Mouse (Mus musculus): ENCODE data around the gene Spsb1.

Spsb1 gene

GRCm38 (mm10) chr4:149954893-149955439 is at the start of gene Spsb1:
TSS of gene Spsb1 (minus strand) at chr4:149955043.
- DNase-seq (ENCODE audit: low spot score in 2 of 2), result peak; percentile 92 to 94

DNA sequence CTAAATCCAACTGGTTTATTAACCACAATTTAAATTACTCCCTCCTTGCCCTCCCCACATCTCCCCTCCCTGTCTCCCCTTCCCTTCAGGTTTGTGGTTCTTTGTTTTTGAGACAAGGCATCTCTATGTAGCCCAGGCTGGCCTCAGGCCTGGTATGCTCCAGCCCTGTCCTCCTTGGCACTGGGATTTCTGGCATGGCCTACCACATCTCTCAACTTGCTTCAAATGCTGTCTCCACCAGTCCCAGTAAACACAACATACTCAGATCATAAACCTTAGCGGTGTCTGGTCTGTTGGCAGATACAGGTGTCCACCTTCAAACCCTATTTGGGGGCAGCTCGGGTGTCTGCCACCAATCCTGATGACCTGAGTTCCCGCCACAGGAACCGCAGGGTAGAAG is 48.8 kb upstream of the Spsb1 start:
- no peak for DNase-seq (ENCODE audit: low spot score in 2 of 2)

- no peak for DNase-seq (ENCODE audit: low spot score in 2 of 2)
Measured at GRCm38 (mm10) chr4:150003021-150003580, 48.3 kb upstream of the Spsb1 start.

DNA sequence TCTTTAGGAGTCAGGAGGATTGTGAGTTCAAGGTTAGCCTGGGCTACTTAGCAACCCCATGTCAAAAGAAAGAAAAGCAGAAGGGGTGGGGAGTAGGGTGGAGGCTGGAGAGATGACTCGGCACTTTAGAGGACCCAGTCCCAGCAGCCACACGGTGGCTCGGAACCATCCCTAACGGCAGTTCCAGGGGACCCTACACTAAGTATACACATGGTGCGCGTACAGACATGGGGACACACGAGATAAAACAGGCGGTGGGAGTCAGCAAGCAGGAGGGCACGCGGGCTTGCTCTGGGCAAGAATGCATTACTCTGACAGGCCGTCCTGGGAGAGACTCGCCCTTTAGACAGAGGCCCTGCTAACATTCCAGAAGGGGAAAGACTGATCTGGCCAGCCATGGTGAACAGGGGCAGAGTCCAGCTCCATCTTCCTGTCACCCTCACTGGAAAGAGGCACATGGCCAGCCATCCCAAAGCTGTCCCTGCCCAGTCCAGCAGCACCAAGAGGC is 47.2 kb upstream of the Spsb1 start:
- DNase-seq (ENCODE audit: low spot score in 2 of 2), result no peak

GRCm38 (mm10) chr4:150001221-150001860 is 46.5 kb upstream of the Spsb1 start:
- no peak for DNase-seq (ENCODE audit: low spot score in 2 of 2)

- DNase-seq (ENCODE audit: low spot score in 2 of 2), result no peak
Measured at GRCm38 (mm10) chr4:149999931-150000555, 45.2 kb upstream of the Spsb1 start.

- no peak for DNase-seq (ENCODE audit: low spot score in 2 of 2)
Measured at GRCm38 (mm10) chr4:149999510-149999900, 44.7 kb upstream of the Spsb1 start.

GRCm38 (mm10) chr4:149998786-149999509 is 44.1 kb upstream of the Spsb1 start:
- no peak for DNase-seq (ENCODE audit: low spot score in 2 of 2)

GRCm38 (mm10) chr4:149997999-149998398 is 43.2 kb upstream of the Spsb1 start:
- DNase-seq (ENCODE audit: low spot score in 2 of 2), result no peak

GRCm38 (mm10) chr4:149996440-149996839 is 41.6 kb upstream of the Spsb1 start:
- no peak for DNase-seq (ENCODE audit: low spot score in 2 of 2)

DNA sequence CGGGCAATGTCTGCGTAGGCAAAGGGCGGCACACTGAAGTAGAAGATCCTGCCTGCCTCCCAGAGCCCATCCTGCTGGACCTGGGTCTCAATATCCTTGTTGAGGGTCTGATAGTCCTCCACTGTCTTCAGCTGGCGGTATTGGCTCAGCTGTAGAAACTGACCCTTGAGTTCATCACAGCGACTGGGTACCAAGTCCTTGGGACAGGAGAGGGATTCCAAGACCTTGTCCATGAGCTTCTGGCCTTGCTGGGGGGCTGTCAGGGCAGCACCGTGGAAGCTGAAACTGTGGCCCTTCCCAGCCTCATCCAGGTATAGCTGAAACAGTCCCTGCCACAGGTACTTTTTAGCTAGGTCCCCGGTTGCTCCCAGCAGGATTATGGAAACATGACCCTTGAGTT is 41.1 kb upstream of the Spsb1 start:
- no peak for DNase-seq (ENCODE audit: low spot score in 2 of 2)

- DNase-seq (ENCODE audit: low spot score in 2 of 2), result no peak
Measured at GRCm38 (mm10) chr4:149994218-149994617, 39.4 kb upstream of the Spsb1 start.

DNA sequence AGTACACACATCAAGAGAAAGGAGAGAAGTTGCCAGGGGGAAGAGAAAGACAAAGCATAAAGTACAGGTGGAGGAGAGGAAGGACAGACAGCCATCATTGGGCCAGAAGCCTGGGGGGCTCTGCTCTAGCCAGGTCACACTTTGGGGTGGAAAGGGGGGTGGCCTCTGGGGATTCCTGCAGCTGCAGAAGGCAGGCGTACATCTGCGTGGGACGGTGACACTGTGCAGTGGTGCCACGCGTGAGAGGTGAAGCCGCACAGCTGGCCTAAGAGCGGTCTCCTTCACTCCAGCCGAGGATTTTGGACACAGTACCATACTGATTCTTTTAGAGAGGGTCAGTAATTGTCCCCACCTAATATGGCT is 37.8 kb upstream of the Spsb1 start:
- no peak for DNase-seq (ENCODE audit: low spot score in 2 of 2)

GRCm38 (mm10) chr4:149991755-149992669 is 37.2 kb upstream of the Spsb1 start:
- DNase-seq (ENCODE audit: low spot score in 2 of 2), result no peak

DNA sequence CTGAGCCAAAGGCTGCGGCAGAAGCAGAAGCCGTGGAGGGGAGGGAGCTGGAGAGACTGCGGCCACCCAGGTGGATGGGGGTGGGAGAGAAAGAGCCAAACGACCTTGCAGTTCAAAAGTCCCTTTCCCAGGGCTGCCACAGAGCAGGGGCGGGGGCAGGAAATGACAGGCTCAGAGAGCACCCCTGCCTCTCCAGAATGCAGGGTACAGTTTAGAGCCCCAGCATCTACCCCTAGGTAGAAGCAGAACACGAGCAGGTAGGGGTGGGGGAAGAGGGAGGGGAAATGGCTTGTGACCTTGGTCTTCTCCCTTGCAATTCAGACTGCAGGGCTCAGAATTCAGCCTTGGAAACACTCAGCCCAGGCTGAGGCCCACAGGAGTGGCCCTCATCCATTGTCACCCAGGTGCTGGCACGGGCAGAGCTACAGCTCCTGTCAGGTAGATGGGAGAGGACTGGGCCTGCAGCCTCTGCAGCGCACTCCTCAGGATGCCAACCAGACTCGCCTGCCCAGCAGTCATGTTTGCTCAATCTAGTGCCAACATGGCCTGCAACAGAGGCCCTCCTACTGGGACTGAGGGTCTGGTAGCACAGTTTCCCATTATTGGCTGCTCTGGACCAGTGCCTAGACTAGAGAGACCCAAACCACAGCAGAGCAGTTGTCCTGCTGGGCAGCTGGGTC is 36.3 kb upstream of the Spsb1 start:
- no peak for DNase-seq (ENCODE audit: low spot score in 2 of 2)

DNA sequence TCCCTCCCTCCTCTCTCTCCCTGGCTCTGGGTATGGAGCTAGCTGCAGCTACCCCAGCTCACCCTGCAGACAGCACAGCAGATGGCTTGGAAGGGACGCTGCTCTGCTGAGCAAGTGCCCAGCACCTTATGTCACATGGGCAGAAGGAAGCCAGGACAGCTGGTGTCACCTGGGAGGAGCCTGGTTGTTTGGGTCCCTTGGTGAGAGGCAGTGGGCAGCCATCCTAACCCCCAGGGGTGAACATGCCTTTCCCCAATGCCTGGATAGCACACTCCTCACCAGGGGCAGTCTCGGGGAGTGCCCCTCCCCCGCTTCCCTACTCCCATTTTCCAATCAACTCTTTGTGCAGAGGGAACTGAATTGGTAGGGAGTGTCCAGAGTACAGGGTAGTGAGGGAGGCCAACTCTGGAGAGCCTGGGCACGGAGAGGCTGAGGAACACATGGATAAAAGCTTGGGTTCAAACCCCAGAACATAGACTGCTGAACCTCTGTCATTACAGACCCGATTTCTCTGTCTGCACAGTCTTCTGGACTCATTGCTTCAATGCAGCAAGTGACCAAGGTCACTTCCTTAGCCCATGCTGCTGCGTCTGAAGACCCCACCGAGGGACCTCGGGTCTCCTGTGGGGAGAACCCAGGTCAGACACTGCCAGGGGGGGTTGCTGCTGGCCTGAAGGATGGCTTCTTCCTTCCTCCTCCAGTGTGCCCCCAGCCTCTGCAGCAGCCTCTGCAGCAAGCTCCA is 35.5 kb upstream of the Spsb1 start:
- no peak for DNase-seq (ENCODE audit: low spot score in 2 of 2)

- DNase-seq (ENCODE audit: low spot score in 2 of 2), result peak; percentile 61 to 82
Measured at GRCm38 (mm10) chr4:149988931-149989556, 34.2 kb upstream of the Spsb1 start.

DNA sequence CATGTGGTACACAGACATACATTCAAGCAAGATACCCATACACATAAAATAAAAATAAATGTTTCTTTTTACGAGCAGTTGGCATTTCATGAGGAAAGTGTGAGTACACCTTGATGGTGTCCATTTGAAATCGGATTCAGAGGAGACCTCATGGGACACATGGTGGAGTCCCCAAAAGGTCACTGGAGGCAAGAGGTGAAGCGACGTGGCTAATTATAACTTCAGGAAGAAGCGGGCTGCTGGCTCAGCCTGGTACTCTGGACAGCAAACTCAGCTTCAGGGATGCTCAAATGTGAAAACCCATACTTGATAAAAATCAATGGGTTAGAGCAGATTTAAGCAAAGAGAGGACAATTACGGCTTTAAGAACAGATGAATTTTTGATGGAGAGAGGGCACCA is 33.5 kb upstream of the Spsb1 start:
- no peak for DNase-seq (ENCODE audit: low spot score in 2 of 2)

DNA sequence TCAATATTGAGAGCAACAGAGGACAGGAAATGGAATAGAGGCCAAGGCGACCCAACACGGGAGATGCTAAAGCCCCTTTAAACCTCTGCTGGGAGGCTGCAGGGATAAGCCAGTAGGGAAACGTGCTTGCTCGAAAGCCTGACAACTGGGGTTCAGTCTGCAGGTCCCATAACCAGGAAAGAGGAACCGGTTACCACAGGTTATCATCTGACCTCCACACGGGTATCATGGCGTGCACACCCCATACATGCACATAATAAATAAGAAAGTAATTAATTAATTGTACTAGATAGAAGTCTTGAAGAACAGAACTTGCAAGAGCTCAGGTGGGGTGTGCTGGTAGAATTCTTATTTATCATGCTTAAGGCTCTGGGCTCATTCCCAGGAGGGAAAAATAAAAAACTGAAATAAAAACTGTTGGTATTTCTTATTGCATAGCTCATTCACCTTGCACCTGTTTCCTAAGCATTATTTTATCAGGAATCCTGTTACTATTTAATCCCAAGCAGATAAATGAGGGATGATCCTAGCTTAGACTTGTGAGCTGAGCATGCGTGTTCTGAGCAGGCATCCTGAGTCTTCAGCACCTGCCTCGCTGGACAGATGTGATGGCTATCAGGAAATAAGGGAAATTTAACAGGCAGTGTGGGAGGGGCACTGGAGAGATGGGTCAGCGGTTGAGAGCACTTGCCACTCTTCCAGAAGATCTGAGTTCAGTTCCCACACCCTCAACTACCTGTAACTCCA is 32.0 kb upstream of the Spsb1 start:
- no peak for DNase-seq (ENCODE audit: low spot score in 2 of 2)

All from frontal cortex, postnatal 14 days (tissue).